Mouse (Mus musculus) neural tube, embryonic 15.5 days (tissue): Measurements from ENCODE around the gene Trub1. TPM values are rescaled to one million over a fixed set of nuclear protein-coding genes. Genes with fewer than 3 reads are reported as not detected.
A peak's percentile ranks its signal among the peaks of the same experiment; 100 is the strongest.

Experiments used
- ATAC-seq: fragments of 200-750 bp; cut with Nextera tagmentation; 2 replicates; pipeline ENCODE4 v1.8.0; 2017; ENCODE audit warnings: mild to moderate bottlenecking, moderate TSS enrichment, moderate library complexity; ENCODE audit not compliant: low FRiP score
- H3K27ac ChIP-seq: fragments of 300-500 bp; sonication (generic); replicated peaks from 2 replicates; pipeline ENCODE4 v1.5.1; 2015; ENCODE audit warnings: mild to moderate bottlenecking, inconsistent platforms
- H3K27me3 ChIP-seq: fragments of 300-500 bp; sonication (generic); replicated peaks from 2 replicates; pipeline ENCODE4 v1.6.1; 2015; ENCODE audit warnings: inconsistent platforms
- H3K36me3 ChIP-seq: fragments of 300-500 bp; sonication (generic); 2 replicates; pipeline ENCODE4 v1.6.1; 2015; ENCODE audit warnings: inconsistent platforms
- H3K4me1 ChIP-seq: fragments of 300-500 bp; sonication (generic); 2 replicates; pipeline ENCODE4 v1.6.1; 2015; ENCODE audit warnings: inconsistent platforms
- H3K4me2 ChIP-seq: fragments of 300-500 bp; sonication (generic); 2 replicates; pipeline ENCODE4 v1.6.1; 2015; ENCODE audit warnings: inconsistent platforms, mild to moderate bottlenecking, moderate library complexity
- H3K4me3 ChIP-seq: fragments of 300-500 bp; sonication (generic); replicated peaks from 2 replicates; pipeline ENCODE4 v1.5.1; 2015; ENCODE audit warnings: mild to moderate bottlenecking, inconsistent platforms
- H3K9ac ChIP-seq: fragments of 300-500 bp; sonication (generic); replicated peaks from 2 replicates; pipeline ENCODE4 v1.6.1; 2015; ENCODE audit warnings: mild to moderate bottlenecking, inconsistent platforms
- H3K9me3 ChIP-seq: fragments of 300-500 bp; sonication (generic); replicated peaks from 2 replicates; pipeline ENCODE4 v1.6.1; 2016; ENCODE audit warnings: inconsistent platforms
- WGBS: fragments of 180-500 bp; shearing (Covaris S2); methylation state at CpG from one replicate; pipeline ENCODE4 v1.1.7; 2015; ENCODE audit warnings: mixed read lengths; 5-methylcytosine and 5-hydroxymethylcytosine counted together
- polyA plus RNA-seq: library from polyadenylated mRNA; unstranded; fragments of >200 nt; fragmentation: Nextera tagmentation; extraction: Ambion mirVana; gene quantifications from 2 replicates; pipeline ENCODE4 v1.2.1, GENCODE M21; 2015

The Trub1 gene
- polyA plus RNA-seq, result 14.9 and 17.8 TPM in 2 replicates

GRCm38 (mm10) chr19:57452492-57453217, at the start of gene Trub1:
Trub1 (plus strand) TSS chr19:57452912.
- WGBS, result 5% methylated on average over 26 of the region's 26 CpGs
- Histone ChIP-seq H3K27ac (peak within 1 kb of the TSS; percentile 74), H3K36me3 (no peaks in the 10 kb centered on the region), H3K4me1 (peaks cover 18% of the 10 kb centered on the region), H3K9me3 (no peaks in the 10 kb centered on the region), H3K4me2 (peak within 1 kb of the TSS; percentile 61), H3K27me3 (0 out of 2 replicates have a peak, but pooled peaks cover 2% of the 10 kb centered on the region), H3K4me3 (peak within 1 kb of the TSS; percentile 76), H3K9ac (peak within 1 kb of the TSS; percentile 77)
- ATAC-seq, result peak; percentile 95

- 9% methylated on average over 24 of the region's 24 CpGs for WGBS
- Histone ChIP-seq H3K9ac (no peak overlapping the region), H3K27me3 (no peaks in the 10 kb centered on the region), H3K4me1 (peaks cover 7% of the 10 kb centered on the region; the same call in 1 of the 2 replicates), H3K36me3 (no peaks in the 10 kb centered on the region), H3K9me3 (no peaks in the 10 kb centered on the region), H3K27ac (no peak overlapping the region), H3K4me3 (no peak overlapping the region), H3K4me2 (peak overlapping the region; percentile 44)
- no peak for ATAC-seq
Observed at GRCm38 (mm10) chr19:57403700-57404501, 48.8 kb upstream of the Trub1 start.

- H3K9ac ChIP-seq, result no peak overlapping the region
- H3K4me1 ChIP-seq, result peaks cover 7% of the 10 kb centered on the region; the same call in 1 of the 2 replicates
- H3K27ac ChIP-seq, result no peak overlapping the region
- peak overlapping the region; percentile 44 for H3K4me2 ChIP-seq
- H3K27me3 ChIP-seq, result no peaks in the 10 kb centered on the region
- 13% methylated on average over 9 of the region's 9 CpGs for WGBS
- no peaks in the 10 kb centered on the region for H3K9me3 ChIP-seq
- ATAC-seq, result no peak
- H3K4me3 ChIP-seq, result no peak overlapping the region
- no peaks in the 10 kb centered on the region for H3K36me3 ChIP-seq
Observed at GRCm38 (mm10) chr19:57404502-57404848, 48.2 kb upstream of the Trub1 start.

- no peak overlapping the region for H3K9ac ChIP-seq
- H3K4me3 ChIP-seq, result no peak overlapping the region
- H3K4me2 ChIP-seq, result no peak overlapping the region
- H3K27me3 ChIP-seq, result no peaks in the 10 kb centered on the region
- no peaks in the 10 kb centered on the region for H3K36me3 ChIP-seq
- peaks cover 16% of the 10 kb centered on the region for H3K4me1 ChIP-seq
- H3K27ac ChIP-seq, result no peak overlapping the region
- no peak for ATAC-seq
- WGBS, result 100% methylated on average over 1 of the region's 1 CpGs
- no peaks in the 10 kb centered on the region for H3K9me3 ChIP-seq
Observed at GRCm38 (mm10) chr19:57407947-57408346, 44.8 kb upstream of the Trub1 start.

GRCm38 (mm10) chr19:57411375-57412196, 41.1 kb upstream of the Trub1 start:
- Histone ChIP-seq H3K9ac (peak overlapping the region; percentile 15; the same call in 1 of the 2 replicates), H3K9me3 (no peaks in the 10 kb centered on the region), H3K4me3 (no peak overlapping the region), H3K4me1 (peaks cover 11% of the 10 kb centered on the region), H3K4me2 (peak overlapping the region; percentile 49), H3K36me3 (no peaks in the 10 kb centered on the region), H3K27me3 (no peaks in the 10 kb centered on the region), H3K27ac (peak overlapping the region; percentile 57)
- WGBS, result 16% methylated on average over 29 of the region's 29 CpGs
- ATAC-seq, result peak; percentile 83

GRCm38 (mm10) chr19:57413170-57413569, 39.5 kb upstream of the Trub1 start:
- no peaks in the 10 kb centered on the region for H3K27me3 ChIP-seq
- H3K27ac ChIP-seq, result no peak overlapping the region
- ATAC-seq, result no peak
- WGBS, result 76% methylated on average over 3 of the region's 3 CpGs
- no peaks in the 10 kb centered on the region for H3K36me3 ChIP-seq
- H3K4me1 ChIP-seq, result peaks cover 16% of the 10 kb centered on the region
- no peak overlapping the region for H3K4me3 ChIP-seq
- no peaks in the 10 kb centered on the region for H3K9me3 ChIP-seq
- no peak overlapping the region for H3K4me2 ChIP-seq
- H3K9ac ChIP-seq, result no peak overlapping the region

- Histone ChIP-seq H3K4me1 (peaks cover 22% of the 10 kb centered on the region), H3K36me3 (no peaks in the 10 kb centered on the region), H3K9ac (no peak overlapping the region), H3K27ac (no peak overlapping the region), H3K9me3 (no peaks in the 10 kb centered on the region), H3K27me3 (no peaks in the 10 kb centered on the region), H3K4me2 (no peak overlapping the region), H3K4me3 (no peak overlapping the region)
- no peak for ATAC-seq
- WGBS, result 86% methylated on average over 6 of the region's 6 CpGs
Observed at GRCm38 (mm10) chr19:57413918-57414317, 38.8 kb upstream of the Trub1 start.

GRCm38 (mm10) chr19:57415031-57415807, 37.5 kb upstream of the Trub1 start:
- Histone ChIP-seq H3K27me3 (no peaks in the 10 kb centered on the region), H3K27ac (no peak overlapping the region), H3K4me1 (peaks cover 26% of the 10 kb centered on the region), H3K9ac (no peak overlapping the region), H3K4me3 (no peak overlapping the region), H3K9me3 (no peaks in the 10 kb centered on the region), H3K36me3 (no peaks in the 10 kb centered on the region), H3K4me2 (no peak overlapping the region)
- no peak for ATAC-seq
- WGBS, result 90% methylated on average over 8 of the region's 8 CpGs

- ATAC-seq, result no peak
- peak overlapping the region; percentile 26 for H3K4me2 ChIP-seq
- 24% methylated on average over 17 of the region's 17 CpGs for WGBS
Observed at GRCm38 (mm10) chr19:57417800-57418580, 34.7 kb upstream of the Trub1 start.

GRCm38 (mm10) chr19:57423402-57423801, 29.3 kb upstream of the Trub1 start:
- Histone ChIP-seq H3K9ac (no peak overlapping the region), H3K4me1 (peaks cover 8% of the 10 kb centered on the region; the same call in 1 of the 2 replicates), H3K36me3 (no peaks in the 10 kb centered on the region), H3K9me3 (no peaks in the 10 kb centered on the region), H3K4me3 (no peak overlapping the region), H3K27me3 (no peaks in the 10 kb centered on the region), H3K27ac (no peak overlapping the region), H3K4me2 (no peak overlapping the region)
- ATAC-seq, result no peak
- 30% methylated on average over 3 of the region's 3 CpGs for WGBS

More at GRCm38 (mm10) chr19:57417800-57418580, 34.7 kb upstream of the Trub1 start:
- no peak overlapping the region for H3K9ac ChIP-seq
- no peaks in the 10 kb centered on the region for H3K36me3 ChIP-seq
- H3K4me3 ChIP-seq, result no peak overlapping the region
- H3K27me3 ChIP-seq, result no peaks in the 10 kb centered on the region
- no peaks in the 10 kb centered on the region for H3K9me3 ChIP-seq
- H3K4me1 ChIP-seq, result peaks cover 15% of the 10 kb centered on the region; the same call in 1 of the 2 replicates
- H3K27ac ChIP-seq, result no peak overlapping the region
